Comparison of ENCODE assay signal across 21 mouse cellular contexts in the genomic region with DNA sequence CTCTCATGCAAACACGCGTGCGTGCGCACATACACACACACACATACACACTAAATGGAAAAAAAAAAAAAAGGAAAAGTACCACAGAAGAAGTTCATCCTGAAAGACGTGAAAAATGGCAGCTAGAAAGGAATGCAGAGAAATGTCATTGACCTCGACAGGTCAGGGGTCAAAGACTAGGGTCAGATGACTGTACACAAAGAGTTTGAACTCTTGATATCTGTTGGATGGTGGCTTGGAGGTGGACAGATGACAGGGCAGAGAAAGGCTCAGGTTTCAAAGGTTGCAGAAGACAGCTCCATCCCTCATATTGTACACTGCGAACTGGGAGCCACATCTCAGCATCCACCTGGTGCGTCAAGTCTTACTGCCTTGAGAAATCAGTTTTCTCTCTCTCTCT.
"Had no signal": no experiment of that assay in that cellular context is flagged by ENCODE, and none has a peak within 500 bp of the region (broad histone marks: within the 10 kb centered on the region; RNA-seq: fewer than 3 reads in every experiment).

No protein-coding gene starts in this region.

- H3K27ac ChIP-seq: limb, embryonic 12.5 days; limb, embryonic 15.5 days; liver, embryonic 15.5 days; macrophage; midbrain, embryonic 10.5 days; stomach, postnatal 0 days had no signal

- H3K36me3 ChIP-seq: limb, embryonic 12.5 days; limb, embryonic 15.5 days; liver, embryonic 15.5 days; midbrain, embryonic 10.5 days had no signal

- H3K4me1 ChIP-seq: liver, embryonic 15.5 days had no signal

- H3K9me3 ChIP-seq: limb, embryonic 12.5 days; limb, embryonic 15.5 days; liver, embryonic 15.5 days; midbrain, embryonic 10.5 days had no signal

- H3K4me3 ChIP-seq: limb, embryonic 12.5 days; limb, embryonic 15.5 days; liver, embryonic 15.5 days; midbrain, embryonic 10.5 days had no signal

- H3K4me2 ChIP-seq: limb, embryonic 12.5 days; limb, embryonic 15.5 days; liver, embryonic 15.5 days; lung, embryonic 14.5 days had no signal

- ATAC-seq: intestine, embryonic 16.5 days; lung, postnatal 0 days had no signal

- H3K9ac ChIP-seq: limb, embryonic 12.5 days; limb, embryonic 15.5 days; liver, embryonic 15.5 days; lung, embryonic 14.5 days had no signal

- DNase-seq: kidney, adult 18-20 months; kidney, adult 9 months; kidney, postnatal 14 days; kidney, postnatal 4 days; left cerebral cortex, postnatal 4 days; lung, embryonic 14.5 days; midbrain, embryonic 14.5 days; right cerebral cortex, adult 18-20 months; right cerebral cortex, postnatal 14 days; right cerebral cortex, postnatal 4 days; thymus, adult 2 months; thymus, postnatal 14 days; thymus, postnatal 4 days had no signal

- H3K27me3 ChIP-seq: limb, embryonic 12.5 days; limb, embryonic 15.5 days had no signal
